In the genomic region with DNA sequence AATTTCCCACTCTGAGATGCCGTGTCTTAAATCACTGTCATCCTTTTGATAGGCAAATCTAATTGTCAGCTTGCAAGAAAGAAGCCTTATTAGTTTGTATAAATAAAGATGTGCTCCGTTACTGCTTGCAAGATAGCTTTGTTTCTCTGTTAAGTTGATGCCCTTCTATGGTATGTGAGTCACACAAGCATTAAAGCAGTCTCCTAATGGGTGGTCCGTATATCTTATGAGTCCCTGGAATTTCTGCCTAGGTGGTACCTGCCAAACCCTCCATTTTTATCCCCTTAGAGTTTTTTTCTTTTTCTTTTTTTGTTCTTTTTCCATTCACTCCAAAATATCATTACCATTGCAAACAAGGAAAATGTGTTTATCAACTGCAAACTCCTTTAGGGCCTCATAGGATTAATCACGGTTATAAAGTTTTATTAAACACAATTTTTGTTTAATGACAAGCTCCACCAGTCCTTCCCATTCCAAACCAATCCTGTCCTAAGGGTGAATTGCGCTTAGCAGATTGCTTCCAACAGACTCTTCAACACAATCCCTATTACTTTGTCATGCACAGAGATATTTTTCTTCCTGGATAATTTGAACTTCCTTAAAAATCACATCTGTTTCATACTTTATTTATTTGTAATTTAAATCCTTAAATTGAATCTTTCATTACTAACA, we compare ENCODE assay signal across 24 mouse cellular contexts.
"Had no signal": no experiment of that assay in that cellular context is flagged by ENCODE, and none has a peak within 500 bp of the region (broad histone marks: within the 10 kb centered on the region; RNA-seq: fewer than 3 reads in every experiment).

No protein-coding gene starts in this region.

- H3K27me3 ChIP-seq: heart, embryonic 13.5 days; heart, embryonic 15.5 days; hindbrain, embryonic 12.5 days; intestine, embryonic 15.5 days; limb, embryonic 13.5 days; limb, embryonic 15.5 days had no signal

- H3K4me3 ChIP-seq: heart, adult 2 months; heart, embryonic 13.5 days; heart, embryonic 15.5 days; hindbrain, embryonic 12.5 days; intestine, embryonic 15.5 days; layer of hippocampus, adult 2 months; left cerebral cortex, adult 2 months; limb, embryonic 13.5 days; limb, embryonic 15.5 days had no signal

- H3K4me1 ChIP-seq: heart, embryonic 15.5 days; intestine, embryonic 15.5 days; limb, embryonic 15.5 days had no signal

- H3K4me2 ChIP-seq: heart, embryonic 11.5 days; heart, embryonic 13.5 days; heart, embryonic 15.5 days; hindbrain, embryonic 12.5 days; hindbrain, embryonic 14.5 days; intestine, embryonic 15.5 days; limb, embryonic 13.5 days; limb, embryonic 15.5 days had no signal

- H3K27ac ChIP-seq: heart, adult 2 months; heart, embryonic 13.5 days; heart, embryonic 15.5 days; hindbrain, embryonic 12.5 days; intestine, embryonic 15.5 days; layer of hippocampus, adult 2 months; left cerebral cortex, adult 2 months; limb, embryonic 13.5 days; limb, embryonic 15.5 days had no signal

- DNase-seq: gastrocnemius, postnatal 14 days; gastrocnemius, postnatal 36 days; heart, adult 11 months; heart, adult 2 months; heart, postnatal 14 days; heart, postnatal 36 days; kidney, adult 18-20 months; kidney, adult 8-10 months; kidney, postnatal 10 days; kidney, postnatal 25 days; kidney, postnatal 4 days; left cerebral cortex, postnatal 4 days had no signal

- H3K9me3 ChIP-seq: heart, embryonic 13.5 days; heart, embryonic 15.5 days; hindbrain, embryonic 12.5 days; intestine, embryonic 15.5 days; limb, embryonic 13.5 days; limb, embryonic 15.5 days had no signal

- H3K9ac ChIP-seq: heart, embryonic 13.5 days; heart, embryonic 15.5 days; hindbrain, embryonic 12.5 days; hindbrain, embryonic 14.5 days; intestine, embryonic 15.5 days; limb, embryonic 13.5 days; limb, embryonic 15.5 days had no signal

- H3K36me3 ChIP-seq: heart, embryonic 13.5 days; heart, embryonic 15.5 days; hindbrain, embryonic 12.5 days; intestine, embryonic 15.5 days; limb, embryonic 13.5 days; limb, embryonic 15.5 days had no signal

- ATAC-seq: inflammation-experienced regulatory T-cells, adult 6 months; intestine, postnatal 0 days had no signal
